Mouse (Mus musculus): ENCODE results near the gene Crygb.
A peak's percentile ranks its signal among the peaks of the same experiment; 100 is the strongest.
"Not testable (repeated sequence)": the region's sequence is repeated elsewhere in the genome, so short reads cannot be mapped to it uniquely, and the experiment has no call there.

The Crygb gene

DNA sequence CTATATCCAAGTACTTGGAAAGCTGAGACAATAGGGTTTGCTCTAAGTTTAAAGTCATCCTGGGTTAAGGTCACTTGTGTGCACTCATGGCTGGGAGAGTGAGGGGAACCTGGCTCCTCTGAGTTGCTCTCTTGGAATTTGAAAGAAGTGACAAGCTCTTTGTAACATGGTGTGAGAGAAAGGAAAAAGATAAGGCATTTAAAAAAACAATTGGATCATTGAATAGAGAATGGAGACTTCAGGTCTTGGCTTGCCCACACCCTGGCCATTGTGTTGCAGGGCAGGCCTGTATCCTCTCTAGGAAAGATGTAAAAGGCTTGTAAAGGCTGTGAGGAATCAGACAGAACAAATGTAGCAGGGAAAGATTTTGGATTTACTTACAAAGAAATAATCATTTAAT lies 14.2 kb downstream of the Crygb start:
- no peak for DNase-seq (ENCODE audit: low spot score)

- DNase-seq (ENCODE audit: low spot score), result no peak
These were observed 17.9 kb downstream of the Crygb start for GRCm38 (mm10) chr1:65064201-65064600.

DNA sequence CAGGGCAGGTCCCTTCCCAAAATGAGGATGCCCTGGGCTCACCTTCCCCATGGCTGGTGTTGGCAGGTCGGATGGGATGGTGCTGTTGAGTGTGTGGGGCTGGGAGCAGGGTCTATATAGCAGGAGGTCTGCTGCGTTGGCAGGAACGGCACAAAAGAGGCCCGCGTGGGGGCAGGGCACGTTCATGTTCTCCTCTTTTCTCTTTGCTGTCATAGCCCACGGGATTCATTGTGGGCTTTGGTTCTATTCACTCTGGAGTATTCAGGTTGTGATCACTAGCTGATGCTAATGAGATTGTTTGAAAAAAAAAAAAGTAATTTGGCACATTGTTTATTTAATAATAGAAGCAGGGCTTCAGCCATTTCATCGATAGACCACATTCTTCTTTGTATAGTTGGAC lies 18.7 kb downstream of the Crygb start, which contains the start of gene Crygd:
TSS of gene Crygd (minus strand) at position 101 of the 400 bp plus-strand sequence.
- no peak for DNase-seq (ENCODE audit: low spot score)

DNA sequence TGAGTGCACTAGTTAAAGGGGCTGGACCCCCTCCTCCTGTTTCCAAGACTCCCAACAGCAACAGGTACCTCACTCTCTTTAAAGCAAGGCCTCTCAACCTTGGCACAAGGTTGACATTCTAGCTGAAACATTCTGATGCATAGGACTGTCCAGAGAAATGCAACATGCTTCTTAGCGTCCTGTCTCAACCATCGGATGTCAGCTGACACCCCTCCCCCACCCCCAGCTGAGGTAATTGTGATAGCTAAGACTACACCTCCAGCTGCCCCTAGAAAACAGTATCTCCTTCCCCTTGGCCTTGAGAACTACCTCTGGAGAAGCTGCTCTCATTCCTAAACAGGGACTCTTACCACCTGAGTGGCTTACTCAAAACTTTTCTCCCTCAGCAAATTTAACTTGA lies 29.9 kb downstream of the Crygb start:
- DNase-seq (ENCODE audit: low spot score), result no peak

DNA sequence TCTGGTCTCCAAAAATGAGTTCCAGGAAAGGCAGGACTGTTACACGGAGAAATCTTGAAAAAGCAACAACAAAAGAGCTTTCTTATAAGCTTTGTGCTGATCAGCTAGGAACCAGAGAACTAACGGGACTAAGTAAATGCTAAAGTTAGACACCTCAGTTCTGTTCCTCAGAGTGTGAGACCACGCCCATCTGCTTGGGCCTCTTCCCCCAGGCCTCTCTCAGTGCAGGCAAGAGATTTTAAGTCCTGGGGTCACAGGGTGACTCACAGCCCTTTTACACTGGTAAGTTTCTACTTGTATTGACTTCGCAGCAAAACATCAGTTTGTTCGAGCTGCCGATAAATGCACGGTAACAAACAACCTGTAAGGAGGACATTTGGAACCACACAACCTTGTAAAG lies 30.4 kb downstream of the Crygb start:
- no peak for DNase-seq (ENCODE audit: low spot score)

GRCm38 (mm10) chr1:65050952-65051351 lies 31.1 kb downstream of the Crygb start, which contains the start of gene Cryge:
TSS of gene Cryge (minus strand) at chr1:65051149.
- not testable (repeated sequence) for DNase-seq (ENCODE audit: low spot score)

DNA sequence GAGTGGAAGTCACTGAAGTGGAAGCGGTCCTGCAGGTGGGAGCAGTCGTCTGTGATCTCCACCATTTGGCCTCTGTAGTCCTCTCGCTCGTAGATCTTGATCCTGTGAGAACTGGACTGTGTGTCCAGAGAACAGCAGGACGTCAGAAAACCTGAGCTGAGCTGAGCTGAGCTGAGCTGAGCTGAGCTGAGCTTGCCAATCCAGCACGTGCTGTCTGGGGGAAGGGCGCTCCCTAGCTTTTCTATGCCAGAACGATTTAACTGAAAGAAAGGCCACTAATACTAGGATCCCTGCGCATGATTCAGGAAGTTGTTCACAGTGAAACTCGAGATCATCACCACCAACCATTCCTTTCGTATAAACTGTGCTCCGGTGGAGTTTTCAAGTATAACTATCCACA lies 33.3 kb downstream of the Crygb start:
- DNase-seq (ENCODE audit: low spot score), result peak; percentile 51

DNA sequence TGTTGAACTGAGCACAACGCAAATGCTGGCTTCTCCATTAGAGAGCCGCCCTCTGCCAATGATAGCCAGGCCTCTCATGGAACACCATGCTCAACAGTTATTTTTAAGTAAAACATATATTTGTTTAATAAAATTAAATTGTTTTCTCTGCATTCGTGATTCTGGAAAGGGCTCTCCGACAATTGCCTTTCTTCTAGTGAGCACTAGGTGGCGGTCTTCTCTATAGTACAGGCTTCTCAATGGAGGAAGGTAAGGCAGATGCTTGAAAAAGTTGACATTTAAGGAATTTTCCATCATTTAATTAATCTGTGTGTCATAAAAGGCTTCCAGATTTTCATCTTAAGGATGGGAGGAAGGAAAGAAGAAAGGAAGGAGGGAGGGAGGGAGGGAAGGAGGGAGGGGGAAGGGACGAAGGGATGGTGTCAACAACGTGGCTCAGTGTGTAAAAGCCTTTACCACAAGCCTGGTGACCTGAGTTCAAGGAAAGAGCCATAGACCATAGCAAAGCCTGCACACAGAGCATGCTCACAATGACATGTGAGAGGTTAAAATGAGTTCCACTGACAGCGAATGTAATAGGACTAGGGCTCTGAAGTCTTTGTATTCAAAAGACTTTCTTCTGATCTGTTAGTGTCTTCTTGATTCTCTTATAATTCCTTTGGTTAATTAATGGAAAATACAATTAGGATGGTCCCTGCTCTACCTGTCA lies 35.5 kb downstream of the Crygb start:
- no peak for DNase-seq (ENCODE audit: low spot score)

GRCm38 (mm10) chr1:65043433-65043832 lies 38.7 kb downstream of the Crygb start:
- peak; percentile 82 for DNase-seq (ENCODE audit: low spot score)

DNA sequence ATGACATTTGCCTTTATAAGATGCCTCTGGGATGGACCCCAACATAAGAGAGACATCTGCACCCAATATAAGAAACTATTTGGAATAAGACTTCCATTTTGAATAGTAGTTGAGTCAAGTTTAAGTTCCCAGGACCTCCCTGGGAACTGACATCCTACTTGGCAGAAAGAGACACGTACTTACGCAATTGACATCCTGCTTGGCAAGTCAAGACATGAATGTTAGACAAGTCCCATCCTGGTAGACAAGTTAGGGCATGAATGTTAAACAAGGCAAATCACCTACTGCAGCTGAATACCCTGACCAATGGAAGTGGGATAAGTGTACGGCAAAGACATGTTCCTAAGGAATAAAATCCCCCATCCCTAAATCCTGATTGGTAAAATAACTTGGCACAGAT lies 40.3 kb downstream of the Crygb start:
- DNase-seq (ENCODE audit: low spot score), result no peak

DNA sequence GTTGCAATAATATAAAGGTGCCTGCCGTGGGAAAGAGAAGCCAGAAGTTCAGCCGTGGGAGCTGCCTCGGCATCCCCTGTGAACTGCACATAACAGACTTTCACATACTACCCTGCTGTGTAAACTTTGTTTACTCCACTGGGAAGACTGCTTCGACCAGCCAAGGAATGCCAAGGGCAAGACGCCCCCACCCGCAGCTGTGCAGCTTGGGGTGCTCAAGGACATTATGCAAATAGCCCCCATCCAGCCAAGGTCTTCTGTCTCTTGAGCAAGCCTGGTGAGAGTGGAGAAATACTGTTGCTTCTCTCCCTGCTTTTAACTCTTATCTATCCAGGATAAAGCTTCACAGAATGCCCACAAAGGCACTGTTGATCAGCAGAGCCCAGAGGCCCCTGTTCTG lies 41.3 kb downstream of the Crygb start:
- DNase-seq (ENCODE audit: low spot score), result peak; percentile 97

DNA sequence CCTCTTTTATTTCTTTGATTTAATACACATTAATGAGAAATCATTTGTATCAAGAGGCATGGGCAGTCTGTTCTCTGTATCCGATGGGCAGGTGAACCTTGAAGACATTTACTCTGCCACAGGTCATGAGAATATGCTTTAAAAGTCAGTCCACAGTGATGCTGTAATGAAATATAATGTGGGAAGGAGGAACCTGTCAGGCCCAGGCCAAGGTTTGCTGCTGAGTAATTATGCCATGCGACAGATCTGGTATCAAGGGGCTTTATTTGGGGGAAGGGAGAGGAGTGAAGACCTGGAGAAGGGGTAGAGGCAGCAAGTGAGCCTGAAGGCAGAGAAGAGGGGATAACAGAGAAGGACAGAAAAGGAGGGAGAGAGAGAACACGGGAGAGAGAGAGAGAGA lies 42.4 kb downstream of the Crygb start:
- DNase-seq (ENCODE audit: low spot score), result no peak

DNA sequence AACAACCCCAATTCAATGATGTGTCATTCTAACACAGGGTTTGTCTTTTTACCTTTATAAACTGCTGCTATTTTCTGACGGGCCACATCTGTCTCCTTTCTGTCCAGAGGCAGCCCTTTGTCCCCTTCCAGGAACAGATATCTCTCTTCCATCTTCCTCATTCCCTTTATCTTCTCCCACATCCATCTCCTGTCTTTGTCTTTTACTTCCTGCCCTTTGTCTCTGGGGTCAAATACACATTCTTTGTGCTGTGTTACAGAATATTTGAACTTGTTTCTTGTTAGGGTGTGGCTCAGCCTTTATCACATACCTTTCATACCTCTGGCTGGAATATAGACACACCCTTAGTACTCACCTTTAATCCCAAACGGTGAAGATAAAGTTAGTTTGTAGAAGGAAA lies 44.5 kb downstream of the Crygb start:
- DNase-seq (ENCODE audit: low spot score), result no peak

DNA sequence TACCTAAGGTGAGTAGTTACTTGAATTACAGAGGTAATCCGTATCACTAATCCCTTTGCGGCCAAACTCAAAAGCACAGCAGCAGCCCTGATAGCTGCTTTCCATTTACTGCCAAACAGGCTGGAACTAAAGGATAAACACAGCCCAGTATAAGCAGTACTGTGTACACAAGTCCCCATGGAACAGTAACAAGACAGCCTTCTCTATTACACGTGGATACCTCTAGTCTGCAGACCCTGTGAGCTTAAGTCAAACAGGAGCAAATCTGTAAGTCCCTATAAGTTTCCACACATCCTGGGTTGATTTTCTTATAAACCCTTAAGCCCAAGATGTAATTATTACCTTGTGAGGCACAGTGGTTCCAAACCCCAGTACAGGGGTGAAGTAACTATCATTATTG lies 46.6 kb downstream of the Crygb start:
- no peak for DNase-seq (ENCODE audit: low spot score)

DNA sequence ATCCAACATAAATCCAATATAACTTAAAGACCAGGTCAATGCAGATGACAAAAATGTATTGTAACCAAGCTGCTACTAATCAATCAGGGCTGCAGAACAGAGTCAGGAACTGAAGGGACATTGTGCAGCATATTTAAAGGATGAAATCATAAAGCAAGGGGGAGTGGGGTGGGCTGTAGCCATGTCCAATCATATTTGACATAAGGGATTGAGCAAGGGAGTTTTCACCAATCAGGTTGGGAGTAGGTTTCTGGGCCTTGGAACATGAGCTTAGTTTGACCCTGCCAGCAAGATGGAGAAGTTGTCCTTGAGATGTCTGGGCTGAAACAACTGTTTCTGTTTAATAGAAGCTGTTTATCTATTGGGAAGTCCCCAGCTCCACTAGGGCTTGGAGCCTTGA lies 49.4 kb downstream of the Crygb start, which contains the start of gene Akr1cl:
TSS of gene Akr1cl (minus strand) at position 119 of the 400 bp plus-strand sequence.
- peak; percentile 85 for DNase-seq (ENCODE audit: low spot score)

Data from ovary, adult 18-20 months (tissue).